Mouse (Mus musculus): Measurements from ENCODE around the gene Grik3.

- TF ChIP-seq ZNF384 (IDR thresholded peaks at IDR 0.05; ENCODE audit: low read depth, low read length) (no peak), MAFK (IDR thresholded peaks at IDR 0.05; ENCODE audit: insufficient read depth, low read depth, low read length) (no peak), HCFC1 (IDR thresholded peaks at IDR 0.05; ENCODE audit: borderline replicate concordance, insufficient read depth, low read length) (no peak), ZC3H11A (IDR thresholded peaks at IDR 0.05; ENCODE audit: borderline replicate concordance, low read depth, low read length) (no peak), CHD2 (IDR thresholded peaks at IDR 0.05; ENCODE audit: low read depth, low read length) (no peak)
Measured at GRCm38 (mm10) chr4:125485416-125486239, 4.9 kb upstream of the Grik3 start.
